Mouse (Mus musculus) forebrain, embryonic 14.5 days (tissue): ENCODE data around the gene Itpr1. TPM values are rescaled to one million over a fixed set of nuclear protein-coding genes. Genes with fewer than 3 reads are reported as not detected.

Experiments used
- microRNA-seq: library from miRNA; unstranded; fragments of <30 nt; microRNA quantifications from one replicate; pipeline ENCODE4, GENCODE M21; 2016
- polyA plus RNA-seq: library from polyadenylated mRNA; unstranded; fragments of >200 nt; fragmentation: Nextera tagmentation; extraction: Ambion mirVana; gene quantifications from 2 replicates; pipeline ENCODE4 v1.2.1, GENCODE M21; 2014

Itpr1 gene
- polyA plus RNA-seq, 1 experiment from 2014 or later = 5.2 TPM

Small RNA genes within 50 kb of the gene (microRNA-seq; reads per million reads assigned to microRNA genes)
- gene Mir7661 = not detected

Other genes starting within 250 kb of the Itpr1 start
- 7.7 TPM in 2 replicates for gene Setmar, start 148.1 kb upstream of the Itpr1 start, polyA plus RNA-seq
- gene Sumf1, start 27.5 kb upstream of the Itpr1 start, polyA plus RNA-seq = 12.5 TPM in 2 replicates